Mouse (Mus musculus) liver, adult 10 weeks (tissue): ENCODE results near the gene Sfpq. TPM values are rescaled to one million over a fixed set of nuclear protein-coding genes. Genes with fewer than 3 reads are reported as not detected.

Experiments
- polyA plus RNA-seq: library from polyadenylated mRNA; stranded (reverse); fragments of 350-450 nt; fragmentation: Illumina TruSeq; extraction: RNeasy Lipid Tissue Mini Kit (QIAGEN cat#74804); gene quantifications from one replicate; pipeline ENCODE4 v1.2.3, GENCODE M21; 2014; ENCODE audit warnings: low read depth, low replicate concordance

Gene Sfpq
- 102 TPM for polyA plus RNA-seq

GRCm38 (mm10) chr4:127021151-127021945 is at the start of gene Sfpq:
Gene Sfpq, plus strand, starts transcription at chr4:127021324.

GRCm38 (mm10) chr4:127060585-127061290 is 39.6 kb downstream of the Sfpq start, which contains the start of gene Zmym1:
Gene Zmym1, minus strand, starts transcription at chr4:127061152.

GRCm38 (mm10) chr4:127076875-127077548 is 55.9 kb downstream of the Sfpq start, which contains the start of gene Zmym6:
Gene Zmym6, plus strand, starts transcription at chr4:127077383.

Other genes with a start within 250 kb of the Sfpq start
- gene Zmym4, start 53.2 kb upstream of the Sfpq start, polyA plus RNA-seq, result 8.5 TPM
- 3.9 TPM for gene Zmym1, start 39.8 kb downstream of the Sfpq start, polyA plus RNA-seq
- 11.8 TPM for gene Zmym6, start 56.1 kb downstream of the Sfpq start, polyA plus RNA-seq
- gene Tmem35b, start 102.4 kb downstream of the Sfpq start, polyA plus RNA-seq, result 14.3 TPM
- gene Dlgap3, start 147.9 kb downstream of the Sfpq start, polyA plus RNA-seq, result not detected
- gene Smim12, start 222.5 kb downstream of the Sfpq start, polyA plus RNA-seq, result 2.4 TPM